ENCODE assay signal across 8 mouse cellular contexts in genomic region chr11:93955256-93956150, GRCm38 (mm10). TPM values are rescaled to one million over a fixed set of nuclear protein-coding genes. Genes with fewer than 3 reads are reported as not detected.
A peak's percentile ranks its signal among the peaks of the same experiment; 100 is the strongest.
DNase-seq lines count a peak whose midpoint lies in the region; ATAC-seq and TF ChIP-seq lines count a peak whose summit lies in the region.

No protein-coding gene starts in this region.

- intact Hi-C loops in heart, adult 2 months (cut with DNase I) = loop anchor here (1.0 to 5.0 kb wide), 3 partner anchors 13 to 68 kb away; partner anchors contain the start of genes Gm20390, Mbtd1, Nme1 and Spag9

- under 1% methylated on average over 67 of the region's 67 CpGs for WGBS in embryonic facial prominence, embryonic 13.5 days
- WGBS in heart, adult 2 months = under 1% methylated on average over 66 of the region's 67 CpGs
- WGBS in limb, embryonic 12.5 days = under 1% methylated on average over 67 of the region's 67 CpGs
- under 1% methylated on average over 66 of the region's 67 CpGs for WGBS in midbrain, embryonic 14.5 days

- peak; percentile 37 for TF ChIP-seq CTCF in heart, adult 2 months (IDR thresholded peaks at IDR 0.05)

- peak; percentile 93 for DNase-seq in 416B (ENCODE audit: low read depth)
- DNase-seq in adrenal gland, postnatal 4 days (ENCODE audit: low spot score in 2 of 2) = peak; percentile 77 to 89
- peak; percentile 93 to 96 for DNase-seq in heart, adult 2 months
- peak; percentile 93 for DNase-seq in kidney, adult 8-10 months
- peak; percentile 90 for DNase-seq in midbrain, embryonic 14.5 days
- DNase-seq in spleen, adult 18-20 months = peak; percentile 89 to 90

- peaks cover 64% of the 10 kb centered on the region for H3K36me3 ChIP-seq in embryonic facial prominence, embryonic 13.5 days
- H3K36me3 ChIP-seq in heart, adult 2 months (ENCODE audit: control insufficient read depth, insufficient read depth, low read length) = peaks cover 9% of the 10 kb centered on the region; the same call in 1 of the 2 replicates
- peaks cover 66% of the 10 kb centered on the region for H3K36me3 ChIP-seq in limb, embryonic 12.5 days
- peaks cover 44% of the 10 kb centered on the region for H3K36me3 ChIP-seq in midbrain, embryonic 14.5 days (ENCODE audit: control insufficient read depth, insufficient read depth, low read length)

- H3K4me2 ChIP-seq in embryonic facial prominence, embryonic 13.5 days = peak overlapping the region; percentile 92
- H3K4me2 ChIP-seq in limb, embryonic 12.5 days = peak overlapping the region; percentile 86
- H3K4me2 ChIP-seq in midbrain, embryonic 14.5 days (ENCODE audit: low read length) = peak overlapping the region; percentile 89

- 0 out of 2 replicates have a peak, but pooled peaks have one; percentile 80 for TF ChIP-seq EP300 in heart, adult 2 months (IDR thresholded peaks at IDR 0.05; ENCODE audit: insufficient read depth, low read depth, low read length)

- H3K27me3 ChIP-seq in embryonic facial prominence, embryonic 13.5 days = no peaks in the 10 kb centered on the region
- H3K27me3 ChIP-seq in heart, adult 2 months (ENCODE audit: control insufficient read depth, insufficient read depth, low read length) = no peaks in the 10 kb centered on the region
- H3K27me3 ChIP-seq in limb, embryonic 12.5 days = no peaks in the 10 kb centered on the region
- H3K27me3 ChIP-seq in midbrain, embryonic 14.5 days (ENCODE audit: control insufficient read depth, insufficient read depth, low read length) = no peaks in the 10 kb centered on the region

- peak; percentile 77 for TF ChIP-seq POLR2A in heart, adult 2 months (IDR thresholded peaks at IDR 0.05; ENCODE audit: insufficient read depth, low read depth, low read length)

- peak overlapping the region; percentile 83 for H3K9ac ChIP-seq in embryonic facial prominence, embryonic 13.5 days
- peak overlapping the region; percentile 81 for H3K9ac ChIP-seq in heart, adult 2 months (ENCODE audit: low read depth, low read length)
- peak overlapping the region; percentile 79 for H3K9ac ChIP-seq in limb, embryonic 12.5 days (replicated peaks)
- H3K9ac ChIP-seq in midbrain, embryonic 14.5 days (replicated peaks; ENCODE audit: low read length) = peak overlapping the region; percentile 66

- H3K79me2 ChIP-seq in heart, adult 2 months (replicated peaks; ENCODE audit: control insufficient read depth, insufficient read depth, low read length) = no peaks in the 10 kb centered on the region

- H3K4me3 ChIP-seq in embryonic facial prominence, embryonic 13.5 days = peak overlapping the region; percentile 76
- peak overlapping the region; percentile 72 for H3K4me3 ChIP-seq in heart, adult 2 months
- peak overlapping the region; percentile 73 for H3K4me3 ChIP-seq in limb, embryonic 12.5 days (replicated peaks)
- H3K4me3 ChIP-seq in midbrain, embryonic 14.5 days (replicated peaks; ENCODE audit: low read depth, low read length) = peak overlapping the region; percentile 60

- H3K9me3 ChIP-seq in embryonic facial prominence, embryonic 13.5 days = no peaks in the 10 kb centered on the region
- H3K9me3 ChIP-seq in limb, embryonic 12.5 days = no peaks in the 10 kb centered on the region
- H3K9me3 ChIP-seq in midbrain, embryonic 14.5 days (ENCODE audit: control insufficient read depth, low read length) = no peaks in the 10 kb centered on the region

- H3K27ac ChIP-seq in embryonic facial prominence, embryonic 13.5 days = peak overlapping the region; percentile 92
- H3K27ac ChIP-seq in heart, adult 2 months = peak overlapping the region; percentile 81
- H3K27ac ChIP-seq in limb, embryonic 12.5 days = peak overlapping the region; percentile 89
- H3K27ac ChIP-seq in midbrain, embryonic 14.5 days (replicated peaks; ENCODE audit: low read depth, low read length) = peak overlapping the region; percentile 82

- peaks cover 33% of the 10 kb centered on the region for H3K4me1 ChIP-seq in embryonic facial prominence, embryonic 13.5 days
- H3K4me1 ChIP-seq in heart, adult 2 months (ENCODE audit: control insufficient read depth, insufficient read depth, low read length) = peaks cover 10% of the 10 kb centered on the region
- H3K4me1 ChIP-seq in limb, embryonic 12.5 days (replicated peaks) = peaks cover 32% of the 10 kb centered on the region
- H3K4me1 ChIP-seq in midbrain, embryonic 14.5 days (ENCODE audit: control insufficient read depth, insufficient read depth, low read length) = peaks cover 10% of the 10 kb centered on the region

- peak; percentile 96 for ATAC-seq in embryonic facial prominence, embryonic 13.5 days (ENCODE audit: insufficient number of reproducible peaks, insufficient read depth, low FRiP score, low TSS enrichment, low read depth)
- peak; percentile 98 for ATAC-seq in limb, embryonic 12.5 days (ENCODE audit: insufficient number of reproducible peaks, insufficient read depth, low FRiP score, low TSS enrichment, low read depth)
- peak; percentile 96 for ATAC-seq in midbrain, embryonic 14.5 days (ENCODE audit: low FRiP score, low TSS enrichment)

RNA-seq across cellular contexts. Expression of gene Nme2, which starts 0.6 kb away (rescaled TPM):
- total RNA-seq in adrenal gland, postnatal 4 days (2021) = 100 to 1,000 TPM; 419 to 443 TPM
- 303 and 337 TPM in 2 replicates for polyA plus RNA-seq in embryonic facial prominence, embryonic 13.5 days (2015; fragmentation: Nextera tagmentation; extraction: Ambion mirVana)
- 1,000 to 10,000 TPM in 1 of 2 experiments, 100 to 1,000 TPM in 1; 935 to 1,129 TPM for total RNA-seq in heart, adult 2 months (2021)
- 469 and 474 TPM in 2 replicates for polyA plus RNA-seq in heart, adult 2 months (2012; rRNA removed)
- 197 and 217 TPM in 2 replicates for polyA plus RNA-seq in limb, embryonic 12.5 days (2016; fragmentation: Nextera tagmentation; extraction: Ambion mirVana)
- polyA plus RNA-seq in midbrain, embryonic 14.5 days (2014; fragmentation: Nextera tagmentation; extraction: Ambion mirVana) = 75.8 and 79.0 TPM in 2 replicates

RNA-seq across cellular contexts. Expression of gene Gm20390, which starts 12.6 kb away (rescaled TPM):
- total RNA-seq in adrenal gland, postnatal 4 days (2021) = 10 to 100 TPM; 82.9 to 84.6 TPM
- 306 and 441 TPM in 2 replicates for polyA plus RNA-seq in embryonic facial prominence, embryonic 13.5 days (2015; fragmentation: Nextera tagmentation; extraction: Ambion mirVana)
- total RNA-seq in heart, adult 2 months (2021) = 10 to 100 TPM in 1 of 2 experiments, 1 to 10 TPM in 1; 7.4 to 11.4 TPM
- polyA plus RNA-seq in heart, adult 2 months (2012; rRNA removed) = 10.5 and 11.1 TPM in 2 replicates
- polyA plus RNA-seq in limb, embryonic 12.5 days (2016; fragmentation: Nextera tagmentation; extraction: Ambion mirVana) = 446 and 466 TPM in 2 replicates
- 269 and 321 TPM in 2 replicates for polyA plus RNA-seq in midbrain, embryonic 14.5 days (2014; fragmentation: Nextera tagmentation; extraction: Ambion mirVana)

RNA-seq across cellular contexts. Expression of gene Nme1, which starts 12.8 kb away (rescaled TPM):
- total RNA-seq in adrenal gland, postnatal 4 days (2021) = 10 to 100 TPM; 35.9 to 37.9 TPM
- 127 and 140 TPM in 2 replicates for polyA plus RNA-seq in embryonic facial prominence, embryonic 13.5 days (2015; fragmentation: Nextera tagmentation; extraction: Ambion mirVana)
- 10 to 100 TPM; 13.9 to 19.7 TPM for total RNA-seq in heart, adult 2 months (2021)
- 32.4 and 35.2 TPM in 2 replicates for polyA plus RNA-seq in heart, adult 2 months (2012; rRNA removed)
- polyA plus RNA-seq in limb, embryonic 12.5 days (2016; fragmentation: Nextera tagmentation; extraction: Ambion mirVana) = 180 and 182 TPM in 2 replicates
- 439 and 597 TPM in 2 replicates for polyA plus RNA-seq in midbrain, embryonic 14.5 days (2014; fragmentation: Nextera tagmentation; extraction: Ambion mirVana)

RNA-seq across cellular contexts. Expression of gene Spag9, which starts 40.4 kb away (rescaled TPM):
- total RNA-seq in adrenal gland, postnatal 4 days (2021) = 100 to 1,000 TPM; 109 to 118 TPM
- polyA plus RNA-seq in embryonic facial prominence, embryonic 13.5 days (2015; fragmentation: Nextera tagmentation; extraction: Ambion mirVana) = 46.3 and 56.7 TPM in 2 replicates
- total RNA-seq in heart, adult 2 months (2021) = 100 to 1,000 TPM; 131 to 155 TPM
- 23.9 and 40.7 TPM in 2 replicates for polyA plus RNA-seq in heart, adult 2 months (2012; rRNA removed)
- polyA plus RNA-seq in limb, embryonic 12.5 days (2016; fragmentation: Nextera tagmentation; extraction: Ambion mirVana) = 45.2 and 53.8 TPM in 2 replicates
- polyA plus RNA-seq in midbrain, embryonic 14.5 days (2014; fragmentation: Nextera tagmentation; extraction: Ambion mirVana) = 112 and 140 TPM in 2 replicates

Comparison
In these comparisons a context has a peak if more than half of its experiments do, and no peak if none do; other contexts are left out.
1. Peak in every context shown above with its lines: DNase-seq, ATAC-seq, H3K4me3 ChIP-seq and H3K27ac ChIP-seq.
2. RNA of gene Gm20390, which starts 12.6 kb away (polyA plus RNA-seq): 446 to 466 TPM in limb, embryonic 12.5 days, 306 to 441 TPM in embryonic facial prominence, embryonic 13.5 days and 269 to 321 TPM in midbrain, embryonic 14.5 days; 10.5 to 11.1 TPM in heart, adult 2 months; every median in the first group is over 10 times any median in the second.